Mouse (Mus musculus) CH12.LX (cell line): ENCODE measurements around the gene Spink4. TPM values are rescaled to one million over a fixed set of nuclear protein-coding genes. Genes with fewer than 3 reads are reported as not detected.

Experiments
- DNase-seq: peaks from one replicate; pipeline ENCODE4 v3.0.0-alpha.2; 2013; ENCODE audit errors: extremely low read depth
- H3K27ac ChIP-seq: 2 replicates; pipeline ENCODE4 v1.5.1; 2012; ENCODE audit warnings: low read depth, mild to moderate bottlenecking, control low read depth, moderate library complexity; ENCODE audit not compliant: insufficient read depth
- H3K27me3 ChIP-seq: replicated peaks from 2 replicates; pipeline ENCODE3; 2012; ENCODE audit warnings: inconsistent platforms
- H3K36me3 ChIP-seq, 2 experiments: replicated peaks in 1 of 2; 2 replicates each; pipeline versions ENCODE3 to v1.6.1; 2012; ENCODE audit warnings: inconsistent platforms in 1 of 2, low read length in 1 of 2, mild to moderate bottlenecking in 1 of 2, mixed read lengths in 1 of 2, moderate library complexity in 1 of 2; ENCODE audit not compliant: control insufficient read depth in 1 of 2, insufficient read depth in 1 of 2
- H3K4me1 ChIP-seq, 2 experiments: 2 replicates each; pipeline ENCODE4 v1.6.1; 2012; ENCODE audit warnings: inconsistent platforms in 1 of 2, moderate library complexity in 1 of 2; ENCODE audit not compliant: insufficient read depth in 2 of 2, control insufficient read depth in 1 of 2
- H3K4me2 ChIP-seq: 2 replicates; pipeline ENCODE4 v1.6.1; 2012; ENCODE audit warnings: low read depth, mild to moderate bottlenecking, control low read depth; ENCODE audit not compliant: poor library complexity, insufficient read depth, severe bottlenecking
- H3K4me3 ChIP-seq, 3 experiments: fragments of 150-350 bp in 1 of 3; sonication (generic) in 1 of 3; replicated peaks in 1 of 3; 2 replicates each; pipeline versions ENCODE3 to v1.5.1; 2011 to 2012; ENCODE audit warnings: low read depth in 2 of 3, low read length in 2 of 3, mild to moderate bottlenecking in 2 of 3, moderate library complexity in 2 of 3, control low read depth in 1 of 3, improper control_type of control experiment in 1 of 3, inconsistent platforms in 1 of 3, mixed read lengths in 1 of 3; ENCODE audit not compliant: poor library complexity in 1 of 3
- H3K79me2 ChIP-seq: replicated peaks from 2 replicates; pipeline ENCODE4 v1.6.1; 2012; ENCODE audit warnings: mild to moderate bottlenecking, moderate library complexity; ENCODE audit not compliant: control insufficient read depth, poor library complexity, insufficient read depth, severe bottlenecking; ENCODE audit errors: extremely low read depth
- H3K9ac ChIP-seq: 2 replicates; pipeline ENCODE4 v1.6.1; 2012; ENCODE audit warnings: low read depth, mild to moderate bottlenecking, control low read depth, moderate library complexity; ENCODE audit not compliant: insufficient read depth
- H3K9me3 ChIP-seq: replicated peaks from 2 replicates; pipeline ENCODE3; 2012; ENCODE audit warnings: low read length, inconsistent platforms, mixed read lengths
- BHLHE40 ChIP-seq: IDR thresholded peaks from 2 replicates; pipeline ENCODE4 v1.6.1; 2011; ENCODE audit warnings: mild to moderate bottlenecking, low read depth, low read length, improper control_type of control experiment
- CHD1 ChIP-seq: IDR thresholded peaks from 2 replicates; pipeline ENCODE4 v1.6.1; 2012; ENCODE audit warnings: low read depth, low read length, improper control_type of control experiment, inconsistent platforms
- CHD2 ChIP-seq: IDR thresholded peaks from 2 replicates; pipeline ENCODE4 v1.6.1; 2011; ENCODE audit warnings: low read length, improper control_type of control experiment
- CTCF ChIP-seq, 2 experiments: IDR thresholded peaks in 1 of 2; conservative IDR thresholded peaks in 1 of 2; 2 replicates each; pipeline ENCODE4 v1.5.1; 2011 to 2012; ENCODE audit warnings: low read depth in 2 of 2, low read length in 2 of 2, improper control_type of control experiment in 1 of 2, inconsistent platforms in 1 of 2, mild to moderate bottlenecking in 1 of 2, moderate library complexity in 1 of 2
- EP300 ChIP-seq: IDR thresholded peaks from 2 replicates; pipeline ENCODE4 v1.6.1; 2011; ENCODE audit warnings: low read length, improper control_type of control experiment
- HCFC1 ChIP-seq: IDR thresholded peaks from 2 replicates; pipeline ENCODE4 v1.6.1; 2012; ENCODE audit warnings: low read depth, mild to moderate bottlenecking, inconsistent platforms, low read length, improper control_type of control experiment
- MAZ ChIP-seq: IDR thresholded peaks from 2 replicates; pipeline ENCODE4 v1.6.1; 2012; ENCODE audit warnings: low read depth, mild to moderate bottlenecking, inconsistent platforms, low read length, improper control_type of control experiment, moderate library complexity
- POLR2A ChIP-seq: IDR thresholded peaks from 2 replicates; pipeline ENCODE4 v1.6.1; 2011; ENCODE audit warnings: low read depth, mild to moderate bottlenecking, improper control_type of control experiment, low read length
- POLR2AphosphoS2 ChIP-seq: IDR thresholded peaks from 2 replicates; pipeline ENCODE4 v1.6.1; 2011; ENCODE audit warnings: low read depth, low read length, improper control_type of control experiment
- RAD21 ChIP-seq: IDR thresholded peaks from 2 replicates; pipeline ENCODE4 v1.6.1; 2011; ENCODE audit warnings: low read depth, mild to moderate bottlenecking, low read length, improper control_type of control experiment, moderate library complexity
- SIN3A ChIP-seq: IDR thresholded peaks from 2 replicates; pipeline ENCODE4 v1.6.1; 2012; ENCODE audit warnings: low read length, improper control_type of control experiment, inconsistent platforms
- TBP ChIP-seq: conservative IDR thresholded peaks from 2 replicates; pipeline ENCODE4 v1.6.1; 2011; ENCODE audit warnings: low read depth, low read length, improper control_type of control experiment
- USF2 ChIP-seq: conservative IDR thresholded peaks from 2 replicates; pipeline ENCODE4 v1.6.1; 2011; ENCODE audit warnings: low read depth, low read length, improper control_type of control experiment
- dilution Hi-C: fragments of 300-500 bp; cut with MboI; formaldehyde crosslinking; loops from 2 replicates; pipeline ENCODE4 v1.14.3; 2020; ENCODE audit warnings: low sequenced_read_pairs; ENCODE audit not compliant: extremely low pct_unique_long_range_greater_than_20kb, extremely low pct_ligation_motif_present
- in situ Hi-C: fragments of 300-500 bp; cut with MboI; formaldehyde crosslinking; loops from 3 replicates; pipeline ENCODE4 v1.14.3; 2019; ENCODE audit warnings: low sequenced_read_pairs, low pct_ligation_motif_present, low pct_unique_long_range_greater_than_20kb, mixed read lengths
- polyA plus RNA-seq: library from polyadenylated mRNA; unstranded; fragments of >175 nt; gene quantifications from 2 replicates; pipeline ENCODE4 v1.2.1, GENCODE M21; 2012; ENCODE audit warnings: low read depth; ENCODE audit not compliant: insufficient read length
- total RNA-seq, 2 experiments: library from RNA; depleted of rRNA; stranded (reverse); fragments of 300-350 nt in 1 of 2; fragments of >200 nt in 1 of 2; gene quantifications; 2 replicates each; pipeline ENCODE4 v1.2.3; 2012 to 2014

Gene Spink4
- total and polyA plus RNA-seq, 3 experiments, result not detected

DNA sequence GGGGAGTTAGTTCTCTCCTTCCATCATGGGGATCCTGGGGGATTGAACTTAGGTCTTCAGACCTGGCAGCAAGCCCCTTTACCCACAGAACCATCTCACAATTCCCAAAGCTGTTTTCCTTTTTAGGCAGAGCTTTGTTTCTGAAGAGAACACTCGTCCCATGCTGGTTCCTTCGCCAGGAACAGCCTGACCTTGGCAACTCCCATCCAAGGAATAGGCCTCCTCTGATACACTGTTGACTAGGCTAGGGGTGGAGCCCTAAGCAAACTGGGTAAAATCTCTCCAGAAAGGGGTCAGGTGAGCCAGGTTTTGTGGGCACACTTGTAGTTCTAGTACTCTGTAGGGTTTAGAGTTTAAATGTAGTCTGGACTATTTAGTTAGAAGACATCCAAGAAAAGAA is 20.6 kb upstream of the Spink4 start:
- TF ChIP-seq USF2 (no peak), SIN3A (no peak), RAD21 (no peak)
- Histone ChIP-seq H3K27ac (no peak overlapping the region), H3K9ac (no peak overlapping the region), H3K4me1 (peaks cover 0 to 6% of the 10 kb centered on the region in 2 experiments; a peak in 2 of 4 replicates), H3K79me2 (no peaks in the 10 kb centered on the region), H3K9me3 (peaks cover 10% of the 10 kb centered on the region), H3K4me2 (no peak overlapping the region), H3K27me3 (no peaks in the 10 kb centered on the region), H3K36me3 (no peaks in the 10 kb centered on the region), H3K4me3 (no peak overlapping the region)
- dilution Hi-C loops, result no loop called here
- in situ Hi-C loops, result no loop called here
- DNase-seq, result no peak

DNA sequence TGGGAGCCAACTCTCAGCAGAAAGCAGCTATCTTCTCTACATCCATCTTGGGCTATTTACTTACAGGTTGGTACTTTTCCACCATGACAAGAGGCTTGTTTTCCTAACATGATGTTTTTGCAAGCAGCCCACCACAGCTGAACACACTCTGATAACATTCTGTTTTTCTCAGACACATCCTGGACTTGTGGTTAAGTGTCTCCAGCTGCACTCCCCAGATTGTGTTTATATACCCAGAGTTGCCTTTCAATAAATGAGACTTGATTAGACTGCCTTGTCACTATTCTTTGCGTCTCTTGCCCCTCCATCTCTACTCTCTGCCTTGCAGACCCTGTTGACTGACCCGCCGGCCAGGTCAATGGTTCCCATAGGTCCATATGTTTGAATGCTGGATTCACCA is 19.8 kb upstream of the Spink4 start:
- Histone ChIP-seq H3K4me2 (no peak overlapping the region), H3K4me1 (peaks cover 0 to 6% of the 10 kb centered on the region in 2 experiments; a peak in 2 of 4 replicates), H3K79me2 (no peaks in the 10 kb centered on the region), H3K27me3 (no peaks in the 10 kb centered on the region), H3K9ac (no peak overlapping the region), H3K9me3 (peaks cover 10% of the 10 kb centered on the region), H3K27ac (no peak overlapping the region), H3K4me3 (no peak overlapping the region), H3K36me3 (no peaks in the 10 kb centered on the region)
- in situ Hi-C loops (no loop called here), dilution Hi-C loops (no loop called here)
- DNase-seq, result no peak
- TF ChIP-seq EP300, result no peak
- TF ChIP-seq POLR2A, result no peak
- TF ChIP-seq POLR2AphosphoS2, result no peak
- TF ChIP-seq USF2, result no peak
- TF ChIP-seq HCFC1, result no peak
- TF ChIP-seq CTCF (conservative IDR thresholded peaks at IDR 0.05 in 1 of 2, IDR thresholded peaks at IDR 0.05 in 1 of 2; ENCODE audit: low read depth in 2 of 2, low read length in 2 of 2), result no peak
- no peak for TF ChIP-seq TBP
- TF ChIP-seq CHD1, result no peak

DNA sequence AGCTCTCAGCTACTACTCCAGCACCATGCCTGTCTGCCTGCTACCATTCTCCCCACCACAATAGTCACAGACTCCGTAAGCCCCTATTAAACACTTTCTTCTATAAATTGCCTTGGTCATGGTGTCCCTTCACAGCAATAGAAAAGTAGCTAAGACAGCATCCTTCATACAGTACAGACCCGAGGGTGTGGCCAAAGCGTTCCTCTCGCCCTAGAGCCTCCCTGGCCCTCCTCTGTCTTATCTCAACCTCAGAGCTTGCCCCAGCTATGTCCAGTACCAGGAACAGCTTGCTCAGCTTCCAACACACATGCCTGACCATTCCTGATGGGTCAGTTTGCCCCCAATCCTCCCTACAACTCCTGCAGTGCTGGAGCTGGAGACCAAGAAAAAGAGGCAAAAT is 19.2 kb upstream of the Spink4 start:
- Histone ChIP-seq H3K27me3 (no peaks in the 10 kb centered on the region), H3K4me1 (peaks cover 0 to 8% of the 10 kb centered on the region in 2 experiments; a peak in 2 of 4 replicates), H3K4me3 (no peak overlapping the region), H3K27ac (no peak overlapping the region), H3K4me2 (no peak overlapping the region), H3K9ac (no peak overlapping the region), H3K36me3 (no peaks in the 10 kb centered on the region), H3K9me3 (peaks cover 8% of the 10 kb centered on the region), H3K79me2 (no peaks in the 10 kb centered on the region)
- in situ Hi-C loops (no loop called here), dilution Hi-C loops (no loop called here)
- DNase-seq, result no peak
- TF ChIP-seq CHD2 (no peak), EP300 (no peak), BHLHE40 (no peak), MAZ (no peak)
